Mouse (Mus musculus): ENCODE data around the gene Olfr1256. TPM values are rescaled to one million over a fixed set of nuclear protein-coding genes. Genes with fewer than 3 reads are reported as not detected.

Gene Olfr1256
- polyA plus RNA-seq (2014; fragmentation: Illumina TruSeq; extraction: RNeasy Lipid Tissue Mini Kit (QIAGEN cat#74804); ENCODE audit: low read depth, low replicate concordance) = not detected

DNA sequence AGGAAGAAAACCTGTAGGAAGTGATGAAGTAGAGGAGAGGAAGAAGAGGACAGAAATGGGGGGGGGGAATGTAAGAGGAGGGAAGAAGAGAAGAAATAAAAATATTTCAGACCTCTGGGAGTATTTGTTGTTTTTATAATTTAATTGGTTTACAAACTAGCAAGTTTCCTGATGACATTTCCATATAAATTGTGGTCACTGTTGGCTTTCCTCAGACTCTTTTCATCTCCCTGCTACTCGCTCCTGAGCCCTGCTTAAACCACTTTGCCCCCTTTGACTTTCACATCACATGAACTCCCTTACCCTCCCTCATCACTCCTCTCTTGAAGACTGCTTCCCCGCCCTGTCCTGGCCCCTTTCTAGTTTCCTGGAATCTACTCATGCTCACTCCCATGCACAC lies at the start of gene Olfr1256:
Olfr1256 (minus strand) TSS at position 101 of the 400 bp plus-strand sequence.

DNA sequence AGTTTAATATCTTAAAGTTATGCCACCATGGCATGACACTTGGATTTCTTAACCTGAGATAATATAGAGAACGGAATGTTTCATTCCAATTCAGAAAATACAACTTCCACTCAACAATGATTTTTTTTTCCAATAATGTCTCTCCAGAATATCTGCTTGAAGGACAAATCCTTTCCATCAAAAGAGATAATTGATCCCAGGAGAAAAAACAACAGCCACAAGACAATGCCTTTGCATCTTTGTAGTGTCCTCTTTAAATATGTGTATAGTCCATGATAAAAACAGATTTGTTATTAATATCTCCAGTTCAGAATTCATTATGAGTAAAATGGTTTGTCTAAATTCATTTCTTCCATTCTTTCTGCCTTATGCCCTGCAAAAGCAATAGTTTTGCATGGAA lies 36.8 kb upstream of the Olfr1256 start, which contains the start of gene Olfr1257:
Olfr1257 (plus strand) TSS at position 301 of the 400 bp plus-strand sequence.

DNA sequence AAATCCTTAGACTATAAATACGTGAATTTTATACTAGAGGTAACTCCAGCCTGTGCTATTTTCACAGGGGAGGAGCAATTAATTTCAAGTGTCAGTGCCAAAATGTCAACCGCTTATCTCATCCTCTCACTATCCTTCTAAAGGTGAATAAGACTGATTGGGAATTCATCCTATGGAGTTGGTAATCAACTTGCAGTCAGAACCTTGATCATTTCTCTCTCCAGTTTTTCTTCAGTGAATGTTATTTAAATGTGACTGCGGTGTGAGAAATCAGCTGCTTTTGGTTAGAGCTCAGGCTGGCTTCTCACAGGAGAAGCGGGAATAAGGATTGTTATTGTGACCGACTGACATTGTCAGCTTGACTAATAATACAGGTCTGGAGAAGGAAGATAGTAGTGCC lies 6.8 kb upstream of the Olfr1256 start, which contains the start of gene Olfr48:
Olfr48 (minus strand) TSS at position 101 of the 400 bp plus-strand sequence.

DNA sequence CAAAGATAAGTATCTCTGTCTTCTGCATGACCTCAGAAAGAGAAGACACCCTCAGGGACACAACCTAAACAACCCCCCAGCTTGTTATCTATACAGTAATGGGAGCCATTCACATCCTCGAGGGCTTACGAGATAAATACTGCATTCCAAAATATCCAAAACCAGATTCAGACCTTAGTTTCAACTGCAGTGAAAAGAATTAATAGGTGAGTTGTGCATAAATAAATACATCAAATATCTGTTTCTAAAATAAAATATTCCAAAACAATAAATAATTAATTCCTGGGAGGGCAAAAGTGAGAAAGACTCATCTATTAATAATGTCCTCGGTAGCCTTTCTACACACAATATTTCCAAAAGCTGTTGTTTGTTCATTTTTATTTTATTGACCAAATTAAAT lies 29.6 kb downstream of the Olfr1256 start, which contains the start of gene Olfr1255:
Olfr1255 (plus strand) TSS at position 301 of the 400 bp plus-strand sequence.

DNA sequence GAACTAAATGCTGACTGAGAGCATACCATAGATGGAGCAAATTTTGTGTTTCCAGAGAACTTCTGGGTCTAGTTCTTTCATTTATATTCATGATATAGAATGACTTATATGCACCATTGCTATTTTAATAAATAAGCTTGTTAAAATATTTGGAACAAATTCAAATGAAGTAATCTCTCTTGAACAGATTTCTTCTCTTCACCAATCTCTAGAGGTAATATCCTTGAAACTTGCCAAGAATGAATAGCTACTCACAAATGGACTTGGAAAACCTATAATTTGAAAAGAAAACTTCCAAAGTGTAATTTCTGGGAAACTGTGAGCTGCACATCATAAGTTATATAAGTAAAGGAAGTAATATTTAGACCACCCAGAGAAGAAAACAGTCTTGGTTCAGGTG lies 47.8 kb downstream of the Olfr1256 start, which contains the start of gene Olfr1254:
Olfr1254 (minus strand) TSS at position 101 of the 400 bp plus-strand sequence.

Other genes starting within 250 kb of the Olfr1256 start
- gene Olfr1246, start 248.4 kb downstream of the Olfr1256 start, polyA plus RNA-seq (2014; fragmentation: Illumina TruSeq; extraction: RNeasy Lipid Tissue Mini Kit (QIAGEN cat#74804); ENCODE audit: low read depth, low replicate concordance) = not detected
- gene Olfr1247, start 227.4 kb downstream of the Olfr1256 start, polyA plus RNA-seq (2014; fragmentation: Illumina TruSeq; extraction: RNeasy Lipid Tissue Mini Kit (QIAGEN cat#74804); ENCODE audit: low read depth, low replicate concordance) = not detected
- gene Olfr1248, start 223.3 kb downstream of the Olfr1256 start, polyA plus RNA-seq (2014; fragmentation: Illumina TruSeq; extraction: RNeasy Lipid Tissue Mini Kit (QIAGEN cat#74804); ENCODE audit: low read depth, low replicate concordance) = not detected
- not detected for gene Olfr1249, start 206.6 kb downstream of the Olfr1256 start, polyA plus RNA-seq (2014; fragmentation: Illumina TruSeq; extraction: RNeasy Lipid Tissue Mini Kit (QIAGEN cat#74804); ENCODE audit: low read depth, low replicate concordance)
- 0.18 TPM for gene Olfr1250, start 180.1 kb downstream of the Olfr1256 start, polyA plus RNA-seq (2014; fragmentation: Illumina TruSeq; extraction: RNeasy Lipid Tissue Mini Kit (QIAGEN cat#74804); ENCODE audit: low read depth, low replicate concordance)
- 0.34 TPM for gene Olfr1251, start 169.6 kb downstream of the Olfr1256 start, polyA plus RNA-seq (2014; fragmentation: Illumina TruSeq; extraction: RNeasy Lipid Tissue Mini Kit (QIAGEN cat#74804); ENCODE audit: low read depth, low replicate concordance)
- gene Olfr1252, start 116.5 kb downstream of the Olfr1256 start, polyA plus RNA-seq (2014; fragmentation: Illumina TruSeq; extraction: RNeasy Lipid Tissue Mini Kit (QIAGEN cat#74804); ENCODE audit: low read depth, low replicate concordance) = not detected
- not detected for gene Olfr1253, start 84.5 kb downstream of the Olfr1256 start, polyA plus RNA-seq (2014; fragmentation: Illumina TruSeq; extraction: RNeasy Lipid Tissue Mini Kit (QIAGEN cat#74804); ENCODE audit: low read depth, low replicate concordance)
- gene Olfr1254, start 47.9 kb downstream of the Olfr1256 start, polyA plus RNA-seq (2014; fragmentation: Illumina TruSeq; extraction: RNeasy Lipid Tissue Mini Kit (QIAGEN cat#74804); ENCODE audit: low read depth, low replicate concordance) = not detected
- not detected for gene Olfr1255, start 29.5 kb downstream of the Olfr1256 start, polyA plus RNA-seq (2014; fragmentation: Illumina TruSeq; extraction: RNeasy Lipid Tissue Mini Kit (QIAGEN cat#74804); ENCODE audit: low read depth, low replicate concordance)
- gene Olfr48, start 6.7 kb upstream of the Olfr1256 start, polyA plus RNA-seq (2014; fragmentation: Illumina TruSeq; extraction: RNeasy Lipid Tissue Mini Kit (QIAGEN cat#74804); ENCODE audit: low read depth, low replicate concordance) = not detected
- gene Olfr1257, start 36.9 kb upstream of the Olfr1256 start, polyA plus RNA-seq (2014; fragmentation: Illumina TruSeq; extraction: RNeasy Lipid Tissue Mini Kit (QIAGEN cat#74804); ENCODE audit: low read depth, low replicate concordance) = 0.14 TPM
- gene Olfr1258, start 85.8 kb upstream of the Olfr1256 start, polyA plus RNA-seq (2014; fragmentation: Illumina TruSeq; extraction: RNeasy Lipid Tissue Mini Kit (QIAGEN cat#74804); ENCODE audit: low read depth, low replicate concordance) = not detected
- gene Olfr1259, start 107.1 kb upstream of the Olfr1256 start, polyA plus RNA-seq (2014; fragmentation: Illumina TruSeq; extraction: RNeasy Lipid Tissue Mini Kit (QIAGEN cat#74804); ENCODE audit: low read depth, low replicate concordance) = 0.07 TPM
- not detected for gene Olfr1260, start 132.8 kb upstream of the Olfr1256 start, polyA plus RNA-seq (2014; fragmentation: Illumina TruSeq; extraction: RNeasy Lipid Tissue Mini Kit (QIAGEN cat#74804); ENCODE audit: low read depth, low replicate concordance)
- not detected for gene Olfr1261, start 149.7 kb upstream of the Olfr1256 start, polyA plus RNA-seq (2014; fragmentation: Illumina TruSeq; extraction: RNeasy Lipid Tissue Mini Kit (QIAGEN cat#74804); ENCODE audit: low read depth, low replicate concordance)
- 0.03 TPM for gene Olfr1262, start 158.6 kb upstream of the Olfr1256 start, polyA plus RNA-seq (2014; fragmentation: Illumina TruSeq; extraction: RNeasy Lipid Tissue Mini Kit (QIAGEN cat#74804); ENCODE audit: low read depth, low replicate concordance)
- 0.04 TPM for gene Olfr1263, start 170.6 kb upstream of the Olfr1256 start, polyA plus RNA-seq (2014; fragmentation: Illumina TruSeq; extraction: RNeasy Lipid Tissue Mini Kit (QIAGEN cat#74804); ENCODE audit: low read depth, low replicate concordance)
- gene Olfr1264, start 184.0 kb upstream of the Olfr1256 start, polyA plus RNA-seq (2014; fragmentation: Illumina TruSeq; extraction: RNeasy Lipid Tissue Mini Kit (QIAGEN cat#74804); ENCODE audit: low read depth, low replicate concordance) = not detected
- gene Olfr1265, start 193.8 kb upstream of the Olfr1256 start, polyA plus RNA-seq (2014; fragmentation: Illumina TruSeq; extraction: RNeasy Lipid Tissue Mini Kit (QIAGEN cat#74804); ENCODE audit: low read depth, low replicate concordance) = not detected
- gene Olfr140, start 222.0 kb upstream of the Olfr1256 start, polyA plus RNA-seq (2014; fragmentation: Illumina TruSeq; extraction: RNeasy Lipid Tissue Mini Kit (QIAGEN cat#74804); ENCODE audit: low read depth, low replicate concordance) = not detected

Data from testis, adult 10 weeks (tissue).